Mouse (Mus musculus): ENCODE measurements at regions not wholly inside any gene's neighbourhood (a gene's known extent, or its start where the extent isn't known, plus 50 kb on each side); places are given as distances from the start of the nearest gene placed in this dataset.

- no peak for TF ChIP-seq CTCF (conservative IDR thresholded peaks at IDR 0.05; ENCODE audit: insufficient read depth, insufficient read length, low read depth, low read length)
- no peak for TF ChIP-seq POLR2A (IDR thresholded peaks at IDR 0.05; ENCODE audit: low read depth, low read length)
Observed at GRCm38 (mm10) chr12:15896511-15896910, 79.8 kb upstream of the Trib2 start.

Data from kidney, adult 2 months (tissue).